Mouse (Mus musculus) cerebellum, postnatal 10 days (tissue): Measurements from ENCODE around the gene Otop1.
A peak's percentile ranks its signal among the peaks of the same experiment; 100 is the strongest.

Experiments used
- DNase-seq, 2 experiments: peaks; one replicate each; pipeline ENCODE4 v3.0.0; 2021; ENCODE audit warnings: mixed read lengths in 2 of 2

Gene Otop1

DNA sequence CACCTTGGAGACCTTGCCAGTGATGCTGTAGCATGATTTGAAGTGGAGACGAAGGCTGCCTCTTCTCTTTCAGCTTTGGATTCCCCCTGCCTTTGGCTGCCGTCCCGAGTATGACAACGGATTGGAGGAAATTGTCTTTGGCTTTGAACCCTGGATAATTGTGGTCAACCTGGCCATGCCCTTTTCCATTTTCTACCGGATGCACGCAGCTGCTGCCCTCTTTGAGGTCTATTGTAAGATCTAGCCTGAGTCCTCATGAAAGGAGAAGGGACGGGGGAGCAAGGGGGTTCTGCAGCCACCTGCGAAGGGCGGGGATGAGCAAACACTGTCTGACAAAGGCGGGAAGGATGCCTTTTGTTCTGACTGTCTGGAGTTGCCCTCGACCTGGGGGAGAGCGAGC is 26.9 kb downstream of the Otop1 start:
- DNase-seq, result peak; percentile 30 to 32

GRCm38 (mm10) chr5:38305241-38305640 is 29.5 kb downstream of the Otop1 start:
- no peak for DNase-seq

DNA sequence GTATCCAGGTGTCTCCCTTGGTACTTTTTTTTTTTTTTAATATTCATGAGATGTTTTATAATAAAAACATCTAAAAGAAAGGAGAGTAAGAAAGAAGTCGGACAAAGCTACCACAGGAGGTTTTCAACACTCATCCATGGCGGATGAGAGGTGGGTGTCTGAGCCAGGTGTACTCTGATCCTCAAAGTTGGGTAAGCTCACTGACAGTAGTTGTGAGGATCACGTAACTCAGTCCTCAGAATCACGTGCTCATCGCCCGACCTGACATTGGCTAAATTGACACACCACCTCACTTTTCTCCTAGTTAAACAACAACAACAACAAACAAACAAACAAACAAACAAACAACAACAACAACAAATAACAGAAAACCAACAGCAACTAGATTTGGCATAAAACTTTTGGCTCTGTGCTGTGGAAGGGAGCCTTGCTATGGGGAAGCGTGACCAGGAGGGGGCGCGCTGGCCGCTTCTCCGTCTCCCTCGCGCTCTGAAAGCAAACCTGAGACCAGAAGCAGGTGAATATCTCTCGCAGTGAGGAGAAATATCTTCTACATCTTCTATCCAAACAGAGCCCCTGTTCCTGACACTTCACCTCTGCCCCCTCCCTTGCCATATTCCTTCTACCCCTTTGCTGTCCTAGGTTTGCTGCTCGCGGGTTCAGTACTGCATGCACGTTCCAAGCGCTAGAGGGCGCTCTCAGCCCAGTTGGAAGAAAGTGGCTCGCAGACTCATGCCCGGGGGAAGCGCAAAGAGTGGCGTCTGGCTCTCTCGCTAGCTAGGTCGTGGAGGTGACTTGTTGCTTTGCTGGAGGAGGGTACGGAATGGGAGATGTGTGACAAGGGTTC is 31.7 kb downstream of the Otop1 start:
- peak; percentile 96 to 98 for DNase-seq

- DNase-seq, result peak; percentile 84 to 88
Observed at GRCm38 (mm10) chr5:38308873-38309272, 33.1 kb downstream of the Otop1 start.

DNA sequence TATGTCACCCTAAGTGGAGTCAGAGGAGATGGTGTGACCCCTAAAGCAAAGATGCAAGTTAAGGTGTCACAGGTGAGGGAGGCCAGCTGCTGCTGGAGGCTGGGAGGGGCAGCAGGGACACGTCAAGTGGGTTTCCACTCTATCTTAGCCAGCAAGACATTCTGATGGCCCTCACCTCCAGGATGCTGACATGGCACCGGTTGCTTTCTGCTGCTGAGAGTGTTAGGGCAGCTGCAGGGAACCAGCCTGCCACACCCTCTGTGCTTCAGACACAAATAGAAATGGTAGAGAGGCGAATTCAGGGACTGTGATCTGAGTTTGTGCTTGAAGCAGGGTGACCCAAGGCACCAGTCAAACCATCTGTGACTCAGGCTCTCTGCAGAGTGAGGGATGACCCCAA is 34.0 kb downstream of the Otop1 start:
- no peak for DNase-seq

GRCm38 (mm10) chr5:38318966-38319786 is 43.4 kb downstream of the Otop1 start, which contains the start of gene Drd5:
Gene Drd5, plus strand, starts transcription at chr5:38319367.
- peak; percentile 67 to 69 for DNase-seq

- DNase-seq, result no peak
Observed at GRCm38 (mm10) chr5:38333381-38333780, 57.6 kb downstream of the Otop1 start.

- DNase-seq, result peak in 1 of 2 experiments; percentile 22
Observed at GRCm38 (mm10) chr5:38334582-38334981, 58.8 kb downstream of the Otop1 start.

- no peak for DNase-seq
Observed at GRCm38 (mm10) chr5:38343101-38343500, 67.3 kb downstream of the Otop1 start.

DNA sequence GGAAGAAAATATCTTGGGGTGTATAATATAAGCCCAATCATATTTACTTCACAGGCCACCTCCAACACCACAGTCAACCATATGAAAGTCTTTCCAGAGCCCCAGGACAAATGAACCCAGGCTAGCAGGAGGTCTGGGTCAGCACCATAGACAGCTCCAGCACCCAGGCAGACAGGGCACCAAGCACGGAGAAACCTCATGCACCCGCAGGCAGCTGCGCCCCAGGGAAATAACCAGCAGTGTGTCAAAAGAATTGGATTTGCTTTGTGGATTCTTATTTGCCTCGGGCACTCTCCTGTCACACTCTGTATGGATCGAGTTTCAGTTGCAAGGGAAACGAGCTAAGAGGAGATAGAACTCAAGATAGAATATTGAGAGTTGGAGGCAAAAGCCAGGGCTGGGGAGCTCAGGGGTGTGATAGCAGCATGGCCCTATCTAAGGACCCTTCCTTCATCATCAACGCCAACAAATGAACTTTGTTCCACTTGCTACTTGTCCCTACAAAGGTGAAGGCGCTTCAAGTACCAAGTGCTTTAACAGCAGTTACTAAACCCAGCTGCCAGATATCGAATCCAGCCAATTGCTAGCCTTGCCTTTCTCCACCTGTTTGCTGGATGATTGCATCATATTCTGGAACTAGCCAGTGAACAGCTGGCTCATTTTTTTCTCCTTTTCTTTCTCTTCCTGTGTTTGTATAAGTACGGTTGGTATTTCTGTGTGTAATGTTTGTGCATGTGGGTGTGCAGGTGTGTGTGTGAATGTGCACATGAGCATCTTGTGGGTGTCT is 71.1 kb downstream of the Otop1 start:
- no peak for DNase-seq

- no peak for DNase-seq
Observed at GRCm38 (mm10) chr5:38350351-38350929, 74.7 kb downstream of the Otop1 start.
